ENCODE assay signal across 8 mouse cellular contexts in the genomic region with DNA sequence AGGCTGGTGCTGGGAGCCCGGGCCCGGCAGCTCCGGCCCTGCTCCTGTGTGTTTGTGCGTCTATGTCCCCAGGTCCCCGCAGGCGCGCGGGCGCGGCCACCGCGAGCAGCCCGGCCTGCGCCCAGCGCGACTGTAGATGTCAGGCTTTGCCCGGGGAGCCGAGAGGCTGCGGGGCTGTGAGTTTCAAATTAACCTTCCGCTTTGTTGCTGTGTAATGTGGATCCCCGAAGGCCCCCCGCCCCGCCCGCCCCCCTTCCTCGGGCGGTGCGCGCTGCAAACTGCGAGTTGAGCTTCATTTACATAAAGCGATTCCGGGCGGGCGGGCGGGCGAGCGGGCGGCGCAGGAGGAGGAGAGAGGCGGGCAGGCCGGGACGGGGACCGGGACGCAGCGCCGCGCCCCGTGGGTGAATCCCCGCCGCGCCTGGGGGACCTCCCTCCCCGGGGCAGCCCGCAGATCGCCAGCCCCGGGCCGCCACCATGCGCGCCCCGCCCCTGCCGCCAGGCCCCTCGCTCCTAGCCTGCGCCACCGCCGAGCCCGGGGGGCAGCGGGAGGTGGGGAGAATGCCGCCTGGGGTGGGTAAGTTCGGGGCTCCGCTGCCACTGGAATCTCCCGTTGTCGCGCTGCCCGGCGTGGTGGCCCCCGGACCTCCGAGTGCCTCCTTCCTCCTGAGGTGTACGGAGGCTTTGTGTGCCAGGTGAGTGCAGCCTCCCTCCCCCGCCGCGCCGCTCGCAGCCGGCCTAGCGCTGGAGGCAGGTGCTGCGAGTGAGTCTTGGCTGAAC.
DNase-seq lines count a peak whose midpoint lies in the region; ATAC-seq and TF ChIP-seq lines count a peak whose summit lies in the region.

No protein-coding gene starts in this region.

- peak; percentile 71 for ATAC-seq in neural tube, embryonic 13.5 days (ENCODE audit: low read depth)

- peaks cover 92% of the 10 kb centered on the region for H3K4me1 ChIP-seq in heart, embryonic 10.5 days
- H3K4me1 ChIP-seq in lung, adult 2 months (ENCODE audit: control insufficient read depth, insufficient read depth, low read length), result peaks cover 22% of the 10 kb centered on the region
- peaks cover 95% of the 10 kb centered on the region for H3K4me1 ChIP-seq in neural tube, embryonic 13.5 days (replicated peaks)

- peak overlapping the region; percentile 100 for H3K9ac ChIP-seq in neural tube, embryonic 13.5 days

- 0 out of 2 replicates have a peak, but pooled peaks have one; percentile 9 for TF ChIP-seq CTCF in lung, adult 2 months (IDR thresholded peaks at IDR 0.05; ENCODE audit: insufficient read depth, low read length)

- H3K27ac ChIP-seq in heart, embryonic 10.5 days, result peak overlapping the region; percentile 97
- peak overlapping the region; percentile 100 for H3K27ac ChIP-seq in neural tube, embryonic 13.5 days (replicated peaks)

- no peaks in the 10 kb centered on the region for H3K36me3 ChIP-seq in heart, embryonic 10.5 days
- H3K36me3 ChIP-seq in neural tube, embryonic 13.5 days, result no peaks in the 10 kb centered on the region

- peak; percentile 39; the same call in 1 of the 2 replicates for TF ChIP-seq POLR2A in lung, adult 2 months (IDR thresholded peaks at IDR 0.05; ENCODE audit: borderline replicate concordance, extremely low read depth, low read depth, low read length)

- peak overlapping the region; percentile 96 for H3K4me2 ChIP-seq in neural tube, embryonic 13.5 days

- peak overlapping the region; percentile 91 for H3K4me3 ChIP-seq in heart, embryonic 10.5 days
- H3K4me3 ChIP-seq in lung, adult 2 months (replicated peaks; ENCODE audit: extremely low read depth, low read depth, low read length), result peak overlapping the region; percentile 93
- H3K4me3 ChIP-seq in neural tube, embryonic 13.5 days, result peak overlapping the region; percentile 72

- under 1% methylated on average over 72 of the region's 84 CpGs for WGBS in heart, embryonic 10.5 days
- under 1% methylated on average over 70 of the region's 84 CpGs for WGBS in lung, adult 2 months
- under 1% methylated on average over 62 of the region's 84 CpGs for WGBS in neural tube, embryonic 13.5 days

- peak; percentile 18 for DNase-seq in right cerebral cortex, adult 18-20 months
- DNase-seq in right cerebral cortex, postnatal 14 days, result no peak
- peak; percentile 84 for DNase-seq in embryo, embryonic 9.5 days (ENCODE audit: extremely low spot score)
- peak; percentile 89 for DNase-seq in heart, embryonic 10.5 days (ENCODE audit: low spot score)
- peak; percentile 60 for DNase-seq in kidney, adult 9 months
- DNase-seq in lung, adult 2 months, result peak; percentile 79
- DNase-seq in urinary bladder, postnatal 14 days (ENCODE audit: low spot score), result peak; percentile 70

- no peaks in the 10 kb centered on the region for H3K27me3 ChIP-seq in heart, embryonic 10.5 days (ENCODE audit: insufficient read depth, poor library complexity, severe bottlenecking)
- H3K27me3 ChIP-seq in neural tube, embryonic 13.5 days, result peaks cover 36% of the 10 kb centered on the region

- no peaks in the 10 kb centered on the region for H3K9me3 ChIP-seq in heart, embryonic 10.5 days
- no peaks in the 10 kb centered on the region for H3K9me3 ChIP-seq in neural tube, embryonic 13.5 days
